Mouse (Mus musculus) midbrain, embryonic 13.5 days (tissue): ENCODE data around the gene Irf5. TPM values are rescaled to one million over a fixed set of nuclear protein-coding genes. Genes with fewer than 3 reads are reported as not detected.

Experiments
- ATAC-seq: fragments of 200-750 bp; cut with Nextera tagmentation; 2 replicates; pipeline ENCODE4 v1.8.0; 2017; ENCODE audit warnings: mild to moderate bottlenecking, moderate TSS enrichment, moderate library complexity
- H3K27ac ChIP-seq: fragments of 300-500 bp; sonication (generic); 2 replicates; pipeline ENCODE4 v1.5.1; 2015; ENCODE audit warnings: inconsistent platforms, mild to moderate bottlenecking, moderate library complexity
- H3K27me3 ChIP-seq: fragments of 300-500 bp; sonication (generic); 2 replicates; pipeline ENCODE4 v1.6.1; 2015; ENCODE audit warnings: mild to moderate bottlenecking, inconsistent platforms
- H3K36me3 ChIP-seq: fragments of 300-500 bp; sonication (generic); 2 replicates; pipeline ENCODE4 v1.6.1; 2015; ENCODE audit warnings: mild to moderate bottlenecking, inconsistent platforms
- H3K4me1 ChIP-seq: fragments of 300-500 bp; sonication (generic); replicated peaks from 2 replicates; pipeline ENCODE4 v1.6.1; 2015; ENCODE audit warnings: inconsistent platforms
- H3K4me2 ChIP-seq: fragments of 300-500 bp; sonication (generic); replicated peaks from 2 replicates; pipeline ENCODE4 v1.6.1; 2015; ENCODE audit warnings: moderate library complexity, mild to moderate bottlenecking, inconsistent platforms
- H3K4me3 ChIP-seq: fragments of 300-500 bp; sonication (generic); replicated peaks from 2 replicates; pipeline ENCODE4 v1.5.1; 2015; ENCODE audit warnings: mild to moderate bottlenecking, inconsistent platforms
- H3K9ac ChIP-seq: fragments of 300-500 bp; sonication (generic); replicated peaks from 2 replicates; pipeline ENCODE4 v1.6.1; 2015; ENCODE audit warnings: mild to moderate bottlenecking, inconsistent platforms
- H3K9me3 ChIP-seq: fragments of 300-500 bp; sonication (generic); 2 replicates; pipeline ENCODE4 v1.6.1; 2016; ENCODE audit warnings: mild to moderate bottlenecking, inconsistent platforms
- WGBS: fragments of 180-500 bp; shearing (Covaris S2); methylation state at CpG from one replicate; pipeline ENCODE4 v1.1.7; 2015; 5-methylcytosine and 5-hydroxymethylcytosine counted together
- polyA plus RNA-seq: library from polyadenylated mRNA; unstranded; fragments of >200 nt; fragmentation: Nextera tagmentation; extraction: Ambion mirVana; gene quantifications from 2 replicates; pipeline ENCODE4 v1.2.1, GENCODE M21; 2015

The Irf5 gene
- polyA plus RNA-seq, 1 experiment from 2014 or later, result 1.3 TPM

DNA sequence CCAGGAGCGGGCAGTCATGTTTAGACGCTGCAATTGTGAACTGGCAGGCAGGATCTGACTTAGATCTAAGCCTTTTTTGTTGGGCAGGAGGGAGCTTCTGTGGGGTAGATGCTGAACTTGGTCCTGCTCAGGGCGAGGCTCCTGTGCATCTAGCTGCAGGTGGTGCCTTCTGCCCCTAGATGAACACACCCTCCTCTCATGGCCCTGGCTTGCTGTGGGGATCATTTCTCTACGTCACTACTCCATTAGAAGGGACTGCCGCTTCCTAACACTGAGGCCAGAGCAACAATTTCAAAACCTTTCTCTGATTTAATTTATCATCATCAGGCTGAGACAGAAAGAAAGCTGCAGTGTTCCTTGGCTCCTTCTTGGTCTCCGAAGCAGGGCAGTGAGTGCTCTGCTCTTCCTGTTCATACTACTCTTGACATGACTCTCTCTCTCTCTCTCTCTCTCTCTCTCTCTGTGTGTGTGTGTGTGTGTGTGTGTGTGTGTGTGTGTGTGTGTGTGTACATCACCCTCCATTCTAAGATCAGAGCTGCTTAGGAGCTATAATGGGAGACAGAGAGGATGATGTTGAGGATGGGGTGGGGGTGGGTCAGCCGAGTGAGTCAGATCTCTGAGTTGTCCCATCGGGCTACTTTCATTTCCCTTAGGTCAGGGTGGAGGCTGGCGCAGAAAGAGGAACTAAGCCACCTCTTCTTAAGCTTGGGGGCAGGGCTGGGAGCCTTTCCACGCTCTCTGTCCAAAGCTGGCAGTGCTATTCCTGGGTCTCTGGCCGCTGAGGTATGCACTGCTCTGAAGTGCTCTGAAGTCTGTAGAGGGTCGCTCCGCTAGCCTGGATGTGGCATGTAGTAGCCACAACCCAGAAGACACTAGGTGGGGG is 2.4 kb downstream of the Irf5 start:
- Histone ChIP-seq H3K4me1 (peaks cover 22% of the 10 kb centered on the region), H3K4me3 (no peak overlapping the region), H3K9ac (no peak overlapping the region), H3K27me3 (peaks cover 70% of the 10 kb centered on the region), H3K36me3 (no peaks in the 10 kb centered on the region), H3K4me2 (no peak overlapping the region), H3K9me3 (no peaks in the 10 kb centered on the region), H3K27ac (no peak overlapping the region)
- 28% methylated on average over 13 of the region's 13 CpGs for WGBS
- ATAC-seq, result no peak

GRCm38 (mm10) chr6:29529444-29529820 is 3.0 kb downstream of the Irf5 start:
- no peaks in the 10 kb centered on the region for H3K9me3 ChIP-seq
- H3K27me3 ChIP-seq, result peaks cover 67% of the 10 kb centered on the region
- H3K36me3 ChIP-seq, result no peaks in the 10 kb centered on the region
- no peak for ATAC-seq
- H3K27ac ChIP-seq, result no peak overlapping the region
- no peak overlapping the region for H3K4me2 ChIP-seq
- H3K9ac ChIP-seq, result no peak overlapping the region
- WGBS, result 43% methylated on average over 2 of the region's 2 CpGs
- no peak overlapping the region for H3K4me3 ChIP-seq
- peaks cover 22% of the 10 kb centered on the region for H3K4me1 ChIP-seq

DNA sequence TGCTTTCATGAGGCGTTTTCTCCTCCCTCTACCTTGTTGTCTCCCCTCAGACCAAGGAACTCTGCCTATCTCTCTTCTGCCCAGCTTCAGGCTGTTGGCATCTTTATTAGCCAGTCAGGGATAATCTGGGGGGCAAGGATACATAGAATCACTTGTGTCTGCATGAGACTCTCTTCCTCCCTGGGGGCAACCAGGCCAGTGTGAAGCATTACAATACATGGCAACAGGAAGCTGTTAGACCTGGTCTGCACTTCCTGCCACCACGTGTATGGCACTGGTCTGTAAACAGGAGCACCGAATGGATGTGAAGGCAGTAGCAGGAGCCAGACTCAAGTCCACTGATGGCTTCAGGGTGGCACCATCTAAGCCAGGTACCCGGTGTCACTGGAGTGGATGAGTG is 3.6 kb downstream of the Irf5 start:
- no peak for ATAC-seq
- 59% methylated on average over 4 of the region's 4 CpGs for WGBS
- no peaks in the 10 kb centered on the region for H3K36me3 ChIP-seq
- peaks cover 22% of the 10 kb centered on the region for H3K4me1 ChIP-seq
- peaks cover 62% of the 10 kb centered on the region for H3K27me3 ChIP-seq
- no peaks in the 10 kb centered on the region for H3K9me3 ChIP-seq
- H3K4me3 ChIP-seq, result no peak overlapping the region
- no peak overlapping the region for H3K4me2 ChIP-seq
- no peak overlapping the region for H3K9ac ChIP-seq
- H3K27ac ChIP-seq, result no peak overlapping the region

GRCm38 (mm10) chr6:29535316-29535715 is 8.9 kb downstream of the Irf5 start:
- WGBS, result 68% methylated on average over 6 of the region's 6 CpGs
- no peak for ATAC-seq

DNA sequence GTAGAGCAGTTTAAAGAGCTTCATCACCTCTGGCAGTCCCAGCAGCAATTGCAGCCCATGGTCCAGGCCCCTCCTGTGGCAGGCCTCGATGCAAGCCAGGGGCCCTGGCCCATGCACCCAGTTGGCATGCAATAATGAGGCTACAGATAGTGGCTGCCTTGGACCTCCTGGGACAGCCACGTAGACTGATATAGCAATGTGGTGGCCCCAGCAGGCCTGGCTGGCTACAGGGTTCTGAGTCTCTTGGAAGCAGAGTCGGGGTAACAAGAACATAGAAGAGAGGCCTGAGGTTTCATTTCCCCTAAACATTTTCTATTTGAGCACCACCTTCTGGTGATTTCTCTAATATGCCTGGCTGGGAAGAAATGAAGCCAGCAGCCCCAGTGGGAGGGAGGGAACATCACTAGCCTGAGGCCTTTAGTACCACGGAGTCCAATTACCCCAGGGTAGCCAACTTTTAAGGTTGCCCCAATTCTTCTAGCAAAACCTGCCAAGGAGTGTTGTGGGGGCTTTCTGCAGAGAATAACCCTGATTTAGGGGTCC is 10.3 kb downstream of the Irf5 start:
- Histone ChIP-seq H3K9ac (no peak overlapping the region), H3K4me3 (no peak overlapping the region), H3K27ac (no peak overlapping the region), H3K36me3 (peaks cover 19% of the 10 kb centered on the region), H3K4me1 (no peaks in the 10 kb centered on the region), H3K9me3 (no peaks in the 10 kb centered on the region), H3K4me2 (no peak overlapping the region), H3K27me3 (no peaks in the 10 kb centered on the region)
- no peak for ATAC-seq
- WGBS, result 78% methylated on average over 4 of the region's 4 CpGs

More at GRCm38 (mm10) chr6:29535316-29535715, 8.9 kb downstream of the Irf5 start:
- Histone ChIP-seq H3K4me3 (no peak overlapping the region), H3K9ac (no peak overlapping the region), H3K4me2 (no peak overlapping the region), H3K4me1 (no peaks in the 10 kb centered on the region), H3K27ac (no peak overlapping the region), H3K36me3 (peaks cover 7% of the 10 kb centered on the region; the same call in 1 of the 2 replicates), H3K9me3 (no peaks in the 10 kb centered on the region), H3K27me3 (peaks cover 9% of the 10 kb centered on the region)

- no peaks in the 10 kb centered on the region for H3K27me3 ChIP-seq
- WGBS, result 84% methylated on average over 3 of the region's 3 CpGs
- H3K9ac ChIP-seq, result no peak overlapping the region
- peaks cover 24% of the 10 kb centered on the region for H3K36me3 ChIP-seq
- H3K27ac ChIP-seq, result no peak overlapping the region
- H3K4me1 ChIP-seq, result no peaks in the 10 kb centered on the region
- H3K9me3 ChIP-seq, result no peaks in the 10 kb centered on the region
- no peak overlapping the region for H3K4me2 ChIP-seq
- ATAC-seq, result no peak
- no peak overlapping the region for H3K4me3 ChIP-seq
Observed at GRCm38 (mm10) chr6:29537221-29537620, 10.8 kb downstream of the Irf5 start.

GRCm38 (mm10) chr6:29539502-29539901 is 13.1 kb downstream of the Irf5 start:
- no peaks in the 10 kb centered on the region for H3K4me1 ChIP-seq
- H3K36me3 ChIP-seq, result peaks cover 47% of the 10 kb centered on the region
- WGBS, result 94% methylated on average over 8 of the region's 8 CpGs
- no peaks in the 10 kb centered on the region for H3K9me3 ChIP-seq
- H3K4me3 ChIP-seq, result no peak overlapping the region
- H3K4me2 ChIP-seq, result no peak overlapping the region
- ATAC-seq, result no peak
- H3K9ac ChIP-seq, result no peak overlapping the region
- no peak overlapping the region for H3K27ac ChIP-seq
- H3K27me3 ChIP-seq, result no peaks in the 10 kb centered on the region

GRCm38 (mm10) chr6:29540223-29540622 is 13.8 kb downstream of the Irf5 start:
- no peak overlapping the region for H3K27ac ChIP-seq
- H3K4me3 ChIP-seq, result no peak overlapping the region
- H3K36me3 ChIP-seq, result peaks cover 54% of the 10 kb centered on the region
- H3K4me1 ChIP-seq, result no peaks in the 10 kb centered on the region
- 78% methylated on average over 6 of the region's 6 CpGs for WGBS
- ATAC-seq, result no peak
- no peak overlapping the region for H3K9ac ChIP-seq
- H3K9me3 ChIP-seq, result no peaks in the 10 kb centered on the region
- H3K27me3 ChIP-seq, result no peaks in the 10 kb centered on the region
- no peak overlapping the region for H3K4me2 ChIP-seq

DNA sequence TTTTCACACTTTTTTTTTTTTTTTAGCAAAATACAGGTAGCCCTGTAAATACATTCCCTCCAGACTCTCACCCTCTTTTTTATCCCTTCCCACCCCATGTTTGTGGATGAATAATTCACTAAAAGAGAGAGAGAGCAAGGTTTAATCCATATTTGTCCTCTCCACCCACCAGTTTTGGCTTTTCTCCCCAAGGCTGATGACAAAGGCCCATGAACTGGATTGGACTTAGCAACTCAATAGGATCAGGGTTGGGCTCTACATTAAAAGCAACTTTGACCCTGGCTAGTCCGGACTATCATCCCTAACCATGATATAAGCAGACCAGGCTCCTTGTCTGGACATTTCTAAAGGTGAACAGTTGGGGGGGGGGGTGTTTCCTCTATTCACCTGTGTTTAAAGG is 14.5 kb downstream of the Irf5 start:
- no peaks in the 10 kb centered on the region for H3K9me3 ChIP-seq
- ATAC-seq, result no peak
- 79% methylated on average over 1 of the region's 1 CpGs for WGBS
- H3K27ac ChIP-seq, result no peak overlapping the region
- no peak overlapping the region for H3K9ac ChIP-seq
- H3K4me1 ChIP-seq, result no peaks in the 10 kb centered on the region
- H3K4me3 ChIP-seq, result no peak overlapping the region
- no peak overlapping the region for H3K4me2 ChIP-seq
- no peaks in the 10 kb centered on the region for H3K27me3 ChIP-seq
- H3K36me3 ChIP-seq, result peaks cover 61% of the 10 kb centered on the region

DNA sequence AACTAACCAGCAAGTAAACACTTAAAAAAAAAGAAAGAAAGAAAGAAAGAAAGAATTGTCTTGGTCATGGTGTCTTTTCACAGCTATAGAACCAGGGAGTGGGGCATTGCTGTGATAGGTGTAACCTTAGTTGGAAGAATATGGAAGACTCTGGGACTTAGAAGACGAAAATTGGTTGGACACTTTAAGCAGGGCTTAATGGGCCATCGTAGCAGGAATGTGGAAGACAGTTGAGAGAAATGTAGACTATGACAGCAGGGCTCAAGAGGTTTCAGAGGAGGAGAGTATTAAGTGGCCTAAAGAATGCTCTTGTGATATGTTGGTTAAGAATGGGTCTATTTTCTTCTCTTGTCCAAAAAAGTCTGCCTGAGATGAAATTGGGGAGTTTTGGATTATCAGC is 19.2 kb downstream of the Irf5 start:
- no peak overlapping the region for H3K27ac ChIP-seq
- H3K27me3 ChIP-seq, result no peaks in the 10 kb centered on the region
- no peak overlapping the region for H3K4me3 ChIP-seq
- no peak overlapping the region for H3K4me2 ChIP-seq
- no peaks in the 10 kb centered on the region for H3K4me1 ChIP-seq
- peaks cover 86% of the 10 kb centered on the region for H3K36me3 ChIP-seq
- H3K9me3 ChIP-seq, result no peaks in the 10 kb centered on the region
- 98% methylated on average over 2 of the region's 2 CpGs for WGBS
- no peak for ATAC-seq
- H3K9ac ChIP-seq, result no peak overlapping the region

- H3K27me3 ChIP-seq, result no peaks in the 10 kb centered on the region
- H3K4me2 ChIP-seq, result no peak overlapping the region
- no peaks in the 10 kb centered on the region for H3K4me1 ChIP-seq
- no peak overlapping the region for H3K27ac ChIP-seq
- H3K9me3 ChIP-seq, result no peaks in the 10 kb centered on the region
- H3K9ac ChIP-seq, result no peak overlapping the region
- H3K4me3 ChIP-seq, result no peak overlapping the region
- H3K36me3 ChIP-seq, result peaks cover 88% of the 10 kb centered on the region
- ATAC-seq, result no peak
Observed at GRCm38 (mm10) chr6:29547582-29547981, 21.2 kb downstream of the Irf5 start.

- Histone ChIP-seq H3K4me2 (no peak overlapping the region), H3K36me3 (peaks cover 88% of the 10 kb centered on the region), H3K27me3 (no peaks in the 10 kb centered on the region), H3K4me1 (no peaks in the 10 kb centered on the region), H3K4me3 (no peak overlapping the region), H3K9me3 (no peaks in the 10 kb centered on the region), H3K27ac (no peak overlapping the region), H3K9ac (no peak overlapping the region)
- WGBS, result 93% methylated on average over 1 of the region's 1 CpGs
- no peak for ATAC-seq
Observed at GRCm38 (mm10) chr6:29548086-29548485, 21.7 kb downstream of the Irf5 start.
